Mouse (Mus musculus) adrenal gland, adult (tissue): ENCODE measurements around the gene Ebf4.
"Not testable (repeated sequence)": the region's sequence is repeated elsewhere in the genome, so short reads cannot be mapped to it uniquely, and the experiment has no call there.

Source experiments
- DNase-seq, 2 experiments: peaks; one replicate each; pipeline ENCODE4 v3.0.0; 2022 to 2023; ENCODE audit warnings: low spot score in 1 of 2; ENCODE audit not compliant: inconsistent age in 2 of 2

Ebf4 gene

DNA sequence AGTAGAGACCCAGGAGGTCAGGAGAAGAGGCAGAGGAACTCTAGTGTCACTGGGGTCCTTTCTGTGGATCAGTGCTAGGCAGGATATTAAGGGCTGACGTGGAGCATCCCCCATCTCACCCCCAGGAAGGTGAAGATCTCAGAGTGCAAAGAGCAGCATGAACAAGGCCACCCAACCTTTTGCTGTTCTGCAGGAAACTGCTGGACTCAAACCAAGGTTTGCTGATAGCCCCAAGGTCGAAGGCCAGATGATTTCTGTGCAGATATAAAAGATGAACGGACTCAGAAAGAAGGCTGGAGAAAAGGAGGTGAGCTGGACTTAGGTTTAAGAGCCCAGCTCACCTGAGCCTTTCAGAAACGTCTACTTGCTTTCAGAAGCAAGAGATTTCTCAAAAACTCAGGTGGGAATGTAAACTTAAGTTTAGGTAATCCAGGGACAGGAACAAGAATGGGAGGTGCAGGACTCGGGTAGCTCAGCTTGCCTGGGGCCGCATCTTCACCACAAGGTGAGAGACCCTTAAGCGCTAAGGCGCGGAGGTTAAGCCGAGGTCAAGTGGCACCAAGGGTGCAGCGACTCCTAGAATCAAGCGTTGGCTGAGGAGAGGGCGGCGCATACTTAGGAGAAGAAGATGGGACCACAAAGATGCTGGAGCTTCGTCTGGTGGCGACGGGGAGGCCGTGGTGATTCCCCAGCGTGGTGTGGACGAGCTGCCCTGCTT lies 592 bp upstream of the Ebf4 start:
- peak; percentile 21 to 71 for DNase-seq

DNA sequence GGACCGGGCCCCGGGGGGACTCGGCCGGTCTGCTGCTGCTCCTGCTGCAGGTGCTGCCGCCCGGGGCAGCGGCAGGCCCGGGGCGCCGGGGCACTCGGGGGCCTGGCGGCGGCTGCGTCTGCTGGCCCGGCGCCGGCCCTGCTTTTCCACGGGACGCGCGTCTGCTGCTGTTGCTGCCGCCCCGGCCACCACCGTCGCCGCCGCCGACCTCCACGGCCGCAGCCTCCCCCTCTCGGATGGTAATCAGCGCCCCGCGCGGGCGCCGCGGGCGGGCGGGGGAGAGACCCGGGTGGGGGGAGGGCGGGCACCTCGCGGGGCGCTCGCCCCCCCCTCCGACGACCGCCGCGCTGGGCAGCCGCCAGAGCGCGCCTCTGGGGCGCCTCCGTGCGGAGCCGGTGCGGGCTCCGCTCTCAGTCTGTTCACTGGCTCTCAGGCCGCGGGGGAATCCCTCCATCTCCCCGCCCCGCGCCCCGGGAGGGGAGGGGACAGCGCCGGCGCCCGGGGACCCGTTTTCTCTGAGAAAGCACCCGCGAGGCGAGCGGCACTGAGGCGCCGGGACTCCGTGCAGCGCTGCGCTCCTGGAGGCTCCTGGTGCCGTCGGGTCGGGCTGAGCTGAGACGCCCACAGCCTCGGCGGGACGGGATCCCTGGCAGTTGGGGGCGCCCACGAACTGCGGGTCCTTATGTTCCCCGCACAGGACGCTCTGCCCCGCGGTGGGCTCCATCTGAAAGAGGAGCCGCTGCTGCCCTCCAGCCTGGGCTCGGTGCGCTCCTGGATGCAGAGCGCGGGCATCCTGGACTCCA lies 563 bp downstream of the Ebf4 start:
- DNase-seq: peak; percentile 61 to 81

- DNase-seq: no peak
Observed at GRCm38 (mm10) chr2:130296134-130296745, 1.3 kb downstream of the Ebf4 start.

DNA sequence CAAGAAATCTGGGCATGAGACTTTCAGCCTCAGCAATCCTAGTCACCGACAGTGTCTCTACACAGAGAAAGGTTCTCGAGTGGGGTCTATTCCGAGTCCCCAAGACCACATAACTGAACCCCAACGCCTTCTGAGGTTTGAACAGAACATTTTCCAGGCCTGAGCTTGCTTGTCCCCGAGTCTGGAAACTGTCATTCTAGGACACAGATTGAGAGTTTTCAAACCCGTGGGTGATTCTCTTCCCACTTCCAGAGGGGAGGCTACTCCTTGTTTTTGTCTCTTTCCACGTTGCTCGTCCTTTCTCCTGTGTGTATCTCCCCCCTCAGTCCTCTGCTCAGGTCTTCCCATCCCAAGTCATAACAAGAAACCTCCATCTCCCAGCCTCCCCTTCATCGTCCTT lies 2.6 kb downstream of the Ebf4 start:
- no peak for DNase-seq

DNA sequence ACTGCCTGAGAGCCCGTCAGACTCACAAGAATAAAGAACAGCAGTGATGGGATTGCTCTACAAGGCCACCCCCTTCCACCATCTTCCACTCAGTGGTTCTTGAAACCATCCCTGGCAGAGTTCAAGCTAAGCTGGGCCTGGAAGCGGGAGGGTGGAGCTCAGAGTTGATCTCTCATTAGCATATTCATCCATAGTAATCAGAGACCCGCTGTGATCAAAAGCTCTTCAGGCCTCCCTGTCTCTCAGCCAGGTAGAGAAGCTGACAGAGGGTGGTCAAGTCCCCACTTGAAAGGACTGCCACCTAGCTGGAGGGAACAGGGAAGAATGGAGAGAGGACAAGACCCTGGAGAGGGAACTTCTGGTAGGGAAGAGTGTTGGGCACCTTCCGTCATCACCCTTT lies 8.0 kb downstream of the Ebf4 start:
- DNase-seq: no peak

DNA sequence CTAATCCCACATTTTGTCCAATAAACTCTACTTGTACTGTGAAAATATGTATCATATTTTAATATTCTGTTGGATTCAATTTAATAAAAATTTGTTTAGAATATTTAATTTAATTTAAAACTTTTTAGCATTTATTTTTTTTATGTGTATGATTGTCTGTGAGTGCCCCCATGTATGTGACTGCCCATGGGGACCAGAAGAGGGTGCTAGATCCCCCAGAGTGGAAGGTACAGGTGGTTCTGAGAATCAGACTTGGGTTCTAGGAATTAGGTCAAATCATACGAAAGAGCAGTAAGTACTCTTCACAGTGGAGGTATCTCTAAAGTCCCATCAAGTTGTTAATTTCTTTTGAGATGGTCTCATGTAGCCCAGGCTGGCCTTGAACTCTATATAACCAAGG lies 32.1 kb downstream of the Ebf4 start:
- no peak for DNase-seq

DNA sequence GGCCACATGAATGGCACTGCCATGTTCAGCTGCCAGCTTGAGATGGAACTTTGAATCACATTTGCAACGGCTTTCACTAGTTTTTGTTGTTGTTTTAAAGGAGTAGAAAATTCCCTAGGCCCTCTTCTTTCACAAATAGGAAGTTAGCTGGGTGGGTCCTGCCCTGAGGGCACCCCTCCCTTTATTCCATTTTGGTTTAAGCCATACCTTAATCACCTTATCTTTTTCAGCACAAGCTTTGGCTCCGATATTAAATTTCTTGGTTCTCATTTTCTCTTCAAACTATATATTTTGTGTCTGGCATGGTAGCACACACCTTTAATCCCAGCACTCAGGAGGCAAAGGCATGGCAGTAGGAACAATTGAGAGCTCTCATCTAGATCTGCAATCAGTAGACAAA lies 34.5 kb downstream of the Ebf4 start:
- no peak for DNase-seq

GRCm38 (mm10) chr2:130335112-130335511 lies 40.1 kb downstream of the Ebf4 start:
- no peak for DNase-seq

GRCm38 (mm10) chr2:130340464-130341219 lies 45.7 kb downstream of the Ebf4 start:
- DNase-seq: peak in 1 of 2 experiments; percentile 39

GRCm38 (mm10) chr2:130341220-130341580 lies 46.2 kb downstream of the Ebf4 start:
- DNase-seq: no peak

DNA sequence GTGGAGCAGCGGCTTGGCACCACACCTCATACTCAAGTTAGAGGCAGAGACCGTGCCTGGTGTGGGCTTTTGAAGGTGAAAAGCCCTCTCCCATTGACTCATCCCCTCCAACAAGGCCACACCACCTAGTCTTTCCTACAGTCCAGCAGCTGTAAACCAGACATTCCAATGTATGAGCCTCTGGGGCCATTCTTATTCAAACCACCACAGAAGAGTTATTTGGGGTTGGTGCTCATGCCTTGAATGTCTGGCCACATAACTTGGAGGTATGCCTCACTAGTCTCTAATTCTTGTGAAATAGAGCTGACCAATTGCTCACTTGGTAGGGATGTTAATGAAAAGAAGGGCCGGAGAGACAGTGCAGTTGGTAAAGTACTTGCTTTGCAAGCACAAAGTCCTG lies 55.4 kb downstream of the Ebf4 start:
- DNase-seq: no peak

GRCm38 (mm10) chr2:130351758-130352339 lies 56.9 kb downstream of the Ebf4 start:
- DNase-seq: no peak

DNA sequence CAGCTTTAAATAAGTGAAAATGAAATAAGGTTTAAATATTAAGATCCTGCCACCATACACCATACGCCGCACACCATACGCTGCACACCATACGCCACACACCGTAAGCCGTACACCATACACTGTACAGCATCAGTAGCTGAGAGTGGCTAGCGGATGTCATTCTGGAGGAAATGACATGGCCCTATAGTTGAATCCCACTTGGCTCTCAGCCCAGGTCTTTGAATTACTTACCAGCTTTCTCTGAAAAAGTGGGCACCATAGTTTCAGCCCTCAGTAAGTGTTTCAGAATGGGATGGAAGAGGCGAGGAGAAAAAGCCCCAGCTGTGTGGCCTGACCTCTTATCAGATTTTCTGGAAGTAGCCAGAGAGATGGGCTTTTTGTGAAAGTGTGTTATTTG lies 58.4 kb downstream of the Ebf4 start:
- no peak for DNase-seq

- no peak for DNase-seq
Observed at GRCm38 (mm10) chr2:130353889-130354288, 58.9 kb downstream of the Ebf4 start.

DNA sequence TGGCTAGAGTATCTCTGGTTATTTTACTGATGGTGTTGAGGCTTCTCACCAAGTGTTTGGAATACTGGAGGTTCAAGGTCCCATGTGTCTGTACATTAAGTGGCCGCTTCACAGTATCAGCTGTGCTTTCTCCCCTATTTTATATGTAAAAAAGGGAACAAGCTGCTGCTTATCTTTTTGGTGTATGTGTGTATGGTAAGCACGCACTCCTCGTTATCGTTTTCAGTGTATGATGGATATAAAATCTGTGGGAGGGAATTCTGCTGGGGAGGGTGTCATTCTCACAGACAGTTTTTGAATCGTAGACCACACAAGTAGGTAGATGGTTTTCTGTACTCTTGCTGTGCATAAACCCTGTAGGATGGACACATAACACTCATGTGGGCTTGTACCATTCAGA lies 62.6 kb downstream of the Ebf4 start:
- no peak for DNase-seq

GRCm38 (mm10) chr2:130358852-130359251 lies 63.9 kb downstream of the Ebf4 start:
- no peak for DNase-seq

GRCm38 (mm10) chr2:130362511-130363026 lies 67.6 kb downstream of the Ebf4 start:
- peak; percentile 50 to 84 for DNase-seq

- DNase-seq: no peak
Observed at GRCm38 (mm10) chr2:130365211-130366094, 70.5 kb downstream of the Ebf4 start.

- no peak for DNase-seq
Observed at GRCm38 (mm10) chr2:130367386-130367785, 72.4 kb downstream of the Ebf4 start.

DNA sequence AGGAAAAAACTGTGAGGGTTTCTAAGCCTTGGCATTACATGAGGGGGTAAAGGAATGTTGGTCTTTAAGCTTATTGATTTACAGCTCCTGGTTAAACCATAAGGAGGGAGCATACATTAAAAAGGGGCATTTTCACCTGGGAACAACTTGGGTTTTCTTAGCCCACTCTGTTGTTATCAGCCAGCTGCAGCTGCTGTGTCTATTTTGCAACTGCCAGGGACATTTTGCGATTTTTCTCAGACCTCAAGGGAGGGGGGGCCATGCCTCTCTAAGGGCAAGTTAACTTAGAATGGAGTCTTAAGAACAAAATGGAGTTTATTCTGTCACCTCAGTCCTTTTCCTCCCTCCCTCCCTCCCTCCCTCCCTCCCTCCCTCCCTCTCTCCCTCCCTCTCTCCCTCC lies 78.1 kb downstream of the Ebf4 start:
- DNase-seq: not testable (repeated sequence)
